Mouse (Mus musculus): ENCODE results near the gene 2900026A02Rik.

GRCm38 (mm10) chr5:113095456-113095855 is 125.6 kb downstream of the 2900026A02Rik start:
- TF ChIP-seq POLR2A (IDR thresholded peaks at IDR 0.05; ENCODE audit: low read depth, low read length): no peak
- no peak for TF ChIP-seq CTCF (IDR thresholded peaks at IDR 0.05; ENCODE audit: extremely low read depth, insufficient read length, insufficient replicate concordance, low read depth, low read length)

Data from small intestine, adult 2 months (tissue).